Mouse (Mus musculus) stomach, postnatal 0 days (tissue): ENCODE data around the gene Wdsub1. TPM values are rescaled to one million over a fixed set of nuclear protein-coding genes. Genes with fewer than 3 reads are reported as not detected.

Experiments
- ATAC-seq: fragments of 200-750 bp; cut with Nextera tagmentation; 2 replicates; pipeline ENCODE4 v1.8.0; 2017; ENCODE audit not compliant: low FRiP score, low TSS enrichment
- DNase-seq: peaks from one replicate; pipeline ENCODE4 v3.0.0-alpha.2; 2016; ENCODE audit warnings: low spot score
- H3K27ac ChIP-seq: fragments of 300-500 bp; sonication (generic); replicated peaks from 2 replicates; pipeline ENCODE4 v1.5.1; 2014; ENCODE audit warnings: mild to moderate bottlenecking, control low read depth
- H3K27me3 ChIP-seq: fragments of 300-500 bp; sonication (generic); 2 replicates; pipeline ENCODE4 v1.6.1; 2014; ENCODE audit warnings: low read length; ENCODE audit not compliant: control insufficient read depth, insufficient read depth
- H3K36me3 ChIP-seq: fragments of 300-500 bp; sonication (generic); 2 replicates; pipeline ENCODE4 v1.6.1; 2014; ENCODE audit warnings: low read length, mixed read lengths; ENCODE audit not compliant: control insufficient read depth, insufficient read depth
- H3K4me1 ChIP-seq: fragments of 300-500 bp; sonication (generic); replicated peaks from 2 replicates; pipeline ENCODE4 v1.6.1; 2014; ENCODE audit warnings: antibody characterized with exemption; ENCODE audit not compliant: control insufficient read depth, insufficient read depth
- H3K4me2 ChIP-seq: fragments of 300-500 bp; sonication (generic); replicated peaks from 2 replicates; pipeline ENCODE4 v1.6.1; 2014; ENCODE audit warnings: low read depth, mild to moderate bottlenecking, control low read depth, moderate library complexity
- H3K4me3 ChIP-seq: fragments of 300-500 bp; sonication (generic); 2 replicates; pipeline ENCODE4 v1.5.1; 2014; ENCODE audit warnings: low read depth, low read length, control low read depth
- H3K9ac ChIP-seq: fragments of 300-500 bp; sonication (generic); 2 replicates; pipeline ENCODE4 v1.6.1; 2014; ENCODE audit warnings: mild to moderate bottlenecking, low read length, control low read depth, mixed read lengths
- H3K9me3 ChIP-seq: fragments of 300-500 bp; sonication (generic); 2 replicates; pipeline ENCODE4 v1.6.1; 2016; ENCODE audit warnings: low read length; ENCODE audit not compliant: control insufficient read depth
- CTCF ChIP-seq: IDR thresholded peaks from 2 replicates; pipeline ENCODE4 v1.5.1; 2016; ENCODE audit warnings: antibody characterized with exemption, low read depth, mild to moderate bottlenecking, moderate library complexity
- EP300 ChIP-seq: optimal IDR thresholded peaks from 2 replicates; pipeline ENCODE3; 2016; ENCODE audit warnings: antibody characterized with exemption
- WGBS: fragments of 180-500 bp; shearing (Covaris S2); extraction: QIAGEN DNeasy Blood & Tissue Kit; methylation state at CpG from one replicate; pipeline ENCODE4 v1.1.7; 2014; 5-methylcytosine and 5-hydroxymethylcytosine counted together
- polyA plus RNA-seq: library from polyadenylated mRNA; unstranded; fragments of >200 nt; fragmentation: Nextera tagmentation; extraction: Ambion mirVana; gene quantifications from 2 replicates; pipeline ENCODE4 v1.2.1, GENCODE M21; 2015

Wdsub1 gene
- polyA plus RNA-seq, 1 experiment from 2014 or later: 37.2 TPM

- no peak overlapping the region for H3K4me3 ChIP-seq
- H3K4me1 ChIP-seq: no peaks in the 10 kb centered on the region
- WGBS: 89% methylated on average over 4 of the region's 4 CpGs
- no peak overlapping the region for H3K9ac ChIP-seq
- H3K27ac ChIP-seq: no peak overlapping the region
- no peaks in the 10 kb centered on the region for H3K9me3 ChIP-seq
- no peak for ATAC-seq
- H3K36me3 ChIP-seq: 0 out of 2 replicates have a peak, but pooled peaks cover 7% of the 10 kb centered on the region
- no peaks in the 10 kb centered on the region for H3K27me3 ChIP-seq
- TF ChIP-seq EP300 (no peak), CTCF (no peak)
- no peak overlapping the region for H3K4me2 ChIP-seq
- no peak for DNase-seq
These were observed 5.1 kb downstream of the Wdsub1 start for GRCm38 (mm10) chr2:59877335-59877734.

- Histone ChIP-seq H3K4me3 (no peak overlapping the region), H3K4me2 (no peak overlapping the region), H3K9me3 (no peaks in the 10 kb centered on the region), H3K36me3 (0 out of 2 replicates have a peak, but pooled peaks cover 11% of the 10 kb centered on the region), H3K4me1 (no peaks in the 10 kb centered on the region), H3K9ac (no peak overlapping the region), H3K27ac (no peak overlapping the region), H3K27me3 (no peaks in the 10 kb centered on the region)
- ATAC-seq: no peak
- no peak for DNase-seq
- WGBS: 82% methylated on average over 15 of the region's 15 CpGs
- TF ChIP-seq CTCF (no peak), EP300 (no peak)
These were observed 5.9 kb downstream of the Wdsub1 start for GRCm38 (mm10) chr2:59876482-59876881.

- ATAC-seq (no peak), DNase-seq (no peak)
- H3K9ac ChIP-seq: no peak overlapping the region
- 0 out of 2 replicates have a peak, but pooled peaks cover 11% of the 10 kb centered on the region for H3K36me3 ChIP-seq
- H3K27me3 ChIP-seq: no peaks in the 10 kb centered on the region
- H3K27ac ChIP-seq: no peak overlapping the region
- H3K4me2 ChIP-seq: no peak overlapping the region
- H3K4me1 ChIP-seq: no peaks in the 10 kb centered on the region
- 80% methylated on average over 6 of the region's 6 CpGs for WGBS
- H3K9me3 ChIP-seq: no peaks in the 10 kb centered on the region
- TF ChIP-seq CTCF: no peak
- TF ChIP-seq EP300: no peak
- H3K4me3 ChIP-seq: no peak overlapping the region
These were observed 11.9 kb downstream of the Wdsub1 start for GRCm38 (mm10) chr2:59870526-59870925.

- WGBS: 82% methylated on average over 6 of the region's 6 CpGs
- Histone ChIP-seq H3K4me3 (no peak overlapping the region), H3K36me3 (peaks cover 5% of the 10 kb centered on the region), H3K27me3 (no peaks in the 10 kb centered on the region), H3K27ac (no peak overlapping the region), H3K9ac (no peak overlapping the region), H3K4me1 (no peaks in the 10 kb centered on the region), H3K4me2 (no peak overlapping the region), H3K9me3 (no peaks in the 10 kb centered on the region)
- ATAC-seq (no peak), DNase-seq (no peak)
- no peak for TF ChIP-seq CTCF
- no peak for TF ChIP-seq EP300
These were observed 19.8 kb downstream of the Wdsub1 start for GRCm38 (mm10) chr2:59862618-59863017.

- no peaks in the 10 kb centered on the region for H3K4me1 ChIP-seq
- WGBS: 88% methylated on average over 9 of the region's 9 CpGs
- H3K4me3 ChIP-seq: no peak overlapping the region
- TF ChIP-seq EP300 (no peak), CTCF (no peak)
- H3K27me3 ChIP-seq: no peaks in the 10 kb centered on the region
- H3K27ac ChIP-seq: no peak overlapping the region
- no peak overlapping the region for H3K4me2 ChIP-seq
- no peaks in the 10 kb centered on the region for H3K9me3 ChIP-seq
- H3K36me3 ChIP-seq: peaks cover 7% of the 10 kb centered on the region; the same call in 1 of the 2 replicates
- no peak for ATAC-seq
- H3K9ac ChIP-seq: no peak overlapping the region
- no peak for DNase-seq
These were observed 28.0 kb downstream of the Wdsub1 start for GRCm38 (mm10) chr2:59854363-59854762.

- DNase-seq: no peak
- Histone ChIP-seq H3K4me1 (no peaks in the 10 kb centered on the region), H3K36me3 (peaks cover 7% of the 10 kb centered on the region; the same call in 1 of the 2 replicates)
These were observed 28.8 kb downstream of the Wdsub1 start for GRCm38 (mm10) chr2:59853543-59853942.

More at GRCm38 (mm10) chr2:59853543-59853942, 28.8 kb downstream of the Wdsub1 start:
- 95% methylated on average over 10 of the region's 10 CpGs for WGBS
- Histone ChIP-seq H3K27ac (no peak overlapping the region), H3K9ac (no peak overlapping the region), H3K4me3 (no peak overlapping the region), H3K4me2 (no peak overlapping the region), H3K9me3 (no peaks in the 10 kb centered on the region), H3K27me3 (no peaks in the 10 kb centered on the region)
- no peak for TF ChIP-seq EP300
- ATAC-seq: no peak
